Mouse (Mus musculus) adrenal gland, postnatal 14 days (tissue): ENCODE measurements at regions not wholly inside any gene's neighbourhood (a gene's known extent, or its start where the extent isn't known, plus 50 kb on each side); places are given as distances from the start of the nearest gene placed in this dataset.

Experiments
- DNase-seq: peaks from one replicate; pipeline ENCODE4 v3.0.0; 2021; ENCODE audit warnings: mixed read lengths

DNA sequence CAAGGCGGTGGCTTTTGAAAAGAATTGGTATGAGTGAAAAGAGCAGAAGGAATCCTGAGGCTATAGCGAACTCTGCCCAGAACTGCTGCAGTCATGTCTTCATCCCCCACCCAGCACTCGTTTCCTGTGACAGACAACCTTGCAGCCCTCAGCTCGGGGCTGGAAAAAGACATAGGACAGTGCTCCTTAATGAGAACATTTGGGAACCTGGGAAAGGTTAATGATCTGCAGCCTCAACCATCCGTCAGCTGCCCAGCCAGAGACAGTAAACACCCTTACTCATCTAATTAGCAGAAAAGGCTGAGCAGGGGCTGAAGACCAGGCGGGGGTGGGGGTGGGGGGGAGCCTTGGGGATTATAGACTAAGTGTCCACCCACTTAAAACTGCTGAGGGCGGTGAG is 76.3 kb upstream of the Arhgap36 start:
- DNase-seq: no peak

DNA sequence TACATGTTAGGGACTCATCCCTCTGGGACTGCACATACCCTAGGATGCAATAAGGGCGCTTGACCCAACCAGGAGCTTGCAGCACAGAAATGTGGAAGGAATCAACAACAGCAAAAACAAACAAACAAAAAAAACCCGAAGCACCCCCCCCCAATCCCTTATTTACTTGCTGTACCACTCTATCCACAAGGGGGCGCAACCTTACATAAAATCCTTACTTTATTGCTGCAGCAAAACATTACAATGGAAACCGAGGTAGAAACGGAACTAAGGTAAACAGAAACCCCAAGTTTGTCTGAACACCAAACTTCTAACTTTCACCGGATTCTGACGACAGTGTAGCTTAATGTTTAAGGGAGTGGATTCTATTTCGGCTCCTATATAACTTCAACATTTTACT is 86.7 kb upstream of the Arhgap36 start:
- peak; percentile 54 for DNase-seq

DNA sequence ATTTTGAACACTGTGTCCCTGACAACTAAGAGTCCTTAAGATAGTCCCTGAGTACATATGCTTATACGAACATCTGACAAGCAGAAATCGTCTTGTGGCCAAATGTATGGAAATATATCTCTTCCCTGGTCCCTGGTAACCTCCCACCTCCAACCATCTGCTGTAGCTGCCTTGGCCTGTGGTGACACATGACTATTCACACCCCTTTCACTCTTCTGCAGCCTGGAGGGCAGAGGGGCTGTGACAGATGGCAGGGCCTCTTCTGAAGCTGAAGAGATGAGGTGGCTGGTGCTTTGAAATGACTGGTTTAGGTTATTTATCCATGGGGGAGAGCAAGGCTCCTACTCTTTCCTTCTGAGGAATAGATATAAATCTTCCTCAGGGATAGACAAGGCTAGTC is 82.3 kb upstream of the Enox2 start:
- no peak for DNase-seq

DNA sequence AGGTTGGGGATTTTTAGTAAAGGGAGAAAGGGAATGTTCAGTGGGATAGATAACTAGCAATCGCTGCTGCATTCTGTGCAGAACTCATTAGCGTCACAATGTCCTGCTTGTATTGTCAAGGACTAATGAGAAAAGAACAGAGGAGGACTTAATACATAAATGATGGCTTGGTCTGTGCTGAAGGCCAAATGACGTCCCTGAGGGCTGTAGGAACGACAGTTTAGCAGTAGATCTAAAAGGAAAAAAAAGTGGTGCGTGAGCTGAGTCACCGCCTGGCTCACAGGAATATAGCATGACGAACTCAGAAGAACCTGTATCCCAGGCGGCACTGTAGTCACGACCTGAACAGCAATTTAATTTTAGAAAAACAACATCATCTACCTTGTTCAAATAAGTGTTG is 81.3 kb upstream of the Enox2 start:
- DNase-seq: peak; percentile 46

DNA sequence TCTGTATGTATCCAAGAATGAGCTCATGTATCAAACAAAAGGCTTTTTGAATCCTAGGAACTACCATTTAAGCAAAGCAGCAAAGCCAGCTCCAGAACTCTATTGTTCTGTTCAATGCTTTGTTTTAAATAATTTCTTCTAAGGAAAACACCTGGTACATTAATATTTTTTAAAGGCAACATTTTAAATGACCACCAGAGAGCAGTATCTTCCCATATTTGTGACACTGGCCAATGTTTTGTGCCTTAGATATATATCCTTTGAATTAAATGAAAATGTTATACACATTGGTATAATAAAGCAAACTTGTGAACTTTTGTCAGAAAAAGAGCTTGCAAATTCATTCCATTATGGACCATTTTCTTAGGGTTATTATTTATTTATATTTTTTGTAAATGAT is 58.4 kb upstream of the Enox2 start:
- no peak for DNase-seq
